In genomic region chr12:24525065-24525464, GRCm38 (mm10) we compare ENCODE assay signal across 1 mouse cellular context. TPM values are rescaled to one million over a fixed set of nuclear protein-coding genes. Genes with fewer than 3 reads are reported as not detected.
"Had no signal": no experiment of that assay in that cellular context is flagged by ENCODE, and none has a peak within 500 bp of the region (broad histone marks: within the 10 kb centered on the region; RNA-seq: fewer than 3 reads in every experiment).

No protein-coding gene starts in this region.

RNA-seq across cellular contexts. Expression of gene Grhl1, which starts 47.0 kb away (rescaled TPM):
- total RNA-seq: megakaryocyte-erythroid progenitor cell, adult 5-6 weeks had no signal
